Mouse (Mus musculus): ENCODE measurements around the gene Gm44965.

The Gm44965 gene

DNA sequence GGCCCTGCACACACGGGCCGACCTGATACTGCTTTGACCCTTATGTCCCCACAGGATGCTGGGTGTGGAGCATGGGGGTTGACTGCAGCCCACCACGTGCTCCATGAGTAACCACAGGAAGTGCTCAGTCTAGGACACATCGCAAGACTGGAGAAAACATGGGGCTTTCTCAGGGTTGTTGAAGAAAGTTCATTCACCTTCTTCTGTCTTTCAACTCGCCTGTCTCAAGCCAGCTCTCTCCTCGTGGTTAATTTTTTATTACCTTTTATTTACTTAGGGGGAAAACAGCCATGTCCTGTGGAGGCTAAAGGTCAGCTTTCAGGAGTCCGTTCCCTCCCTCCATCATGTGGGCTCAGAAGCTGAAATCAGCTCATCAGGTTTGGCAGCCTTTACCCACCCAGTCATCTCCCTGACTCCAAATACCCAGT is 72.4 kb downstream of the Gm44965 start:
- peak; percentile 46 for DNase-seq (ENCODE audit: low read depth)

DNA sequence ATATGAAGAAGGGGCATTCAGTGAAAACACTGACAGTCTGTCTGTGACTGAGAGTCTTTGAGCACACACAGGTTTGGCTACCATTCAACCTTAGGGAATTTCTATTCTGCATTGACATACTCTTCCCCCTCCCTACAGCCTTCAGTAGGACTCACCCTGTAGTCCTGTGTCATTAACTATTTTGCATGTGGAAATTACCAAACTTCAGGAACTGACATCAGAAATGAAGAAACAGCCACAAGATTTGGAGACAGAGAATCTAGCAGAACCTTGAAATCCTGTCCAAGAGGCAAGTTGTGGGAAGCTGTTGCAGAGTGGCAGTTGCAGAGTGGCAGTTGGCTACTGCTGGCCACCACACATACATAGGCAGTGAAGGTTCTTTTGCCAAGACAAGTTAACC is 74.3 kb downstream of the Gm44965 start:
- DNase-seq (ENCODE audit: low read depth), result peak; percentile 70

Measured in 416B (cell line).